Mouse (Mus musculus): ENCODE measurements around the gene Xrra1. TPM values are rescaled to one million over a fixed set of nuclear protein-coding genes. Genes with fewer than 3 reads are reported as not detected.

Gene Xrra1
- polyA plus RNA-seq, 1 experiment, result not detected

DNA sequence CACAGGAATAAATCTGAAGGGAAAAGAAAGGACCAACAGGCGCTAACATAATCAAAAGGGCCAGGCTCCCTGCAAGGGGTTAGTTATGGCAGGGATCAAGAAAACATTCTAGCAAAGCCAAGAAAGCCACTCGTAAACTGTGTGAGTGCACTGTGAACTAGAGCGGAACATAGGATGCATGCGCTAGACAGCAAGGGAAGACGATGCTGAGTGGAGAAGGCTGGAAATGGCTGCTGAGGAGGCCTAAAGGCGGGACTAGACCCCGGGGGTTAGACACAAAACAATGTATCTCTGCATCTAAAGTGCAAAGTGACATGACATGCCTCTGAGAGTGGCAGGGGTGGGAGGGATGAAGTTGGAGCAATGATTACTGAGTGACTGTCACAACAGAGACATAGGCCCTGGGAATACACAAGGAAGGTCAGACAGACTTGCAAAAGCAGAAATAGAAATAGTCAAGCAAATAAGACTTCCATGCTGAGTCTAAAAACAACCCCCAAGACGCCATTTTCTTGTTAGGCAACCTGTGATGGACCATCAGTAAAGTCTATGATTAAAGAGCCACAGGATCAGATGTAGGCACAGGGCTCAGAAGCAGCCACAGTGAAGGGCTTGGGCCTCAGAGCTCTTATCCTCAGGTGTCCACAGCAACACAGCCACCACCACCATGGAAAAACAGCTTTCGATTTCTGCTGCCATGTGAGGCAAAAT is 107.2 kb downstream of the Xrra1 start:
- no peak overlapping the region; the same call in 1 of the 2 replicates for H3K27ac ChIP-seq (replicated peaks; ENCODE audit: low read depth, low read length)
- H3K4me3 ChIP-seq (ENCODE audit: insufficient read depth, low read depth, low read length), result no peak overlapping the region
- H3K4me1 ChIP-seq (ENCODE audit: control insufficient read depth, insufficient read depth, insufficient read length, low read length), result peaks cover 18% of the 10 kb centered on the region

Other genes with a start within 250 kb of the Xrra1 start
- gene Tpbgl, start 232.0 kb upstream of the Xrra1 start, polyA plus RNA-seq (2012; ENCODE audit: insufficient read depth, insufficient read length, missing spikeins), result 4.5 TPM in 2 replicates
- gene Slco2b1, start 147.8 kb upstream of the Xrra1 start, polyA plus RNA-seq (2012; ENCODE audit: insufficient read depth, insufficient read length, missing spikeins), result 8.4 and 9.7 TPM in 2 replicates
- not detected in 2 replicates for gene Olfr520, start 128.8 kb upstream of the Xrra1 start, polyA plus RNA-seq (2012; ENCODE audit: insufficient read depth, insufficient read length, missing spikeins)
- not detected in 2 replicates for gene Olfr521, start 95.6 kb upstream of the Xrra1 start, polyA plus RNA-seq (2012; ENCODE audit: insufficient read depth, insufficient read length, missing spikeins)
- 0.52 and 1.0 TPM in 2 replicates for gene Neu3, start 30.7 kb upstream of the Xrra1 start, polyA plus RNA-seq (2012; ENCODE audit: insufficient read depth, insufficient read length, missing spikeins)
- 50.0 and 69.2 TPM in 2 replicates for gene Spcs2, start 4.3 kb downstream of the Xrra1 start, polyA plus RNA-seq (2012; ENCODE audit: insufficient read depth, insufficient read length, missing spikeins)
- gene Rnf169, start 121.3 kb downstream of the Xrra1 start, polyA plus RNA-seq (2012; ENCODE audit: insufficient read depth, insufficient read length, missing spikeins), result 1.8 and 3.3 TPM in 2 replicates
- gene Chrdl2, start 147.1 kb downstream of the Xrra1 start, polyA plus RNA-seq (2012; ENCODE audit: insufficient read depth, insufficient read length, missing spikeins), result not detected in 2 replicates